Mouse (Mus musculus) liver, embryonic 14.5 days (tissue): ENCODE results near the gene Crim1. TPM values are rescaled to one million over a fixed set of nuclear protein-coding genes. Genes with fewer than 3 reads are reported as not detected.

Experiments
- ATAC-seq: fragments of 200-750 bp; cut with Nextera tagmentation; 2 replicates; pipeline ENCODE4 v1.8.0; 2017; ENCODE audit warnings: moderate number of reproducible peaks, mild to moderate bottlenecking, moderate library complexity; ENCODE audit not compliant: insufficient read depth
- DNase-seq, 3 experiments: peaks; one replicate each; pipeline ENCODE4 v3.0.0-alpha.2; 2012 to 2013; ENCODE audit warnings: low read depth in 3 of 3, low spot score in 3 of 3
- H3K27ac ChIP-seq: fragments of 300-500 bp; sonication (generic); 2 replicates; pipeline ENCODE4 v1.5.1; 2014; ENCODE audit warnings: moderate library complexity, mild to moderate bottlenecking, control low read depth, inconsistent platforms
- H3K27me3 ChIP-seq: fragments of 300-500 bp; sonication (generic); 2 replicates; pipeline ENCODE4 v1.6.1; 2014; ENCODE audit warnings: mild to moderate bottlenecking, low read length, moderate library complexity; ENCODE audit not compliant: control insufficient read depth, insufficient read depth
- H3K36me3 ChIP-seq: fragments of 300-500 bp; sonication (generic); replicated peaks from 2 replicates; pipeline ENCODE4 v1.6.1; 2014; ENCODE audit warnings: low read depth; ENCODE audit not compliant: control insufficient read depth, insufficient read depth
- H3K4me1 ChIP-seq, 2 experiments: fragments of 200-500 bp in 1 of 2; fragments of 300-500 bp in 1 of 2; sonication (generic) in 1 of 2; replicated peaks; 2 replicates each; pipeline ENCODE4 v1.6.1; 2012 to 2014; ENCODE audit warnings: antibody characterized with exemption in 1 of 2, inconsistent platforms in 1 of 2, low read length in 1 of 2; ENCODE audit not compliant: control insufficient read depth in 2 of 2, insufficient read depth in 2 of 2
- H3K4me2 ChIP-seq: fragments of 300-500 bp; sonication (generic); 2 replicates; pipeline ENCODE4 v1.6.1; 2014; ENCODE audit warnings: low read depth, mild to moderate bottlenecking, control low read depth, moderate library complexity
- H3K4me3 ChIP-seq, 2 experiments: fragments of 200-500 bp in 1 of 2; fragments of 300-500 bp in 1 of 2; sonication (generic) in 1 of 2; 2 replicates each; pipeline ENCODE4 v1.5.1; 2012 to 2014; ENCODE audit warnings: low read depth in 2 of 2, low read length in 2 of 2, mild to moderate bottlenecking in 2 of 2, control low read depth in 1 of 2, inconsistent platforms in 1 of 2, moderate library complexity in 1 of 2; ENCODE audit not compliant: insufficient read depth in 1 of 2
- H3K9ac ChIP-seq: fragments of 300-500 bp; sonication (generic); replicated peaks from 2 replicates; pipeline ENCODE4 v1.6.1; 2014; ENCODE audit warnings: mild to moderate bottlenecking, control low read depth, moderate library complexity
- H3K9me3 ChIP-seq: fragments of 300-500 bp; sonication (generic); 2 replicates; pipeline ENCODE4 v1.6.1; 2016; ENCODE audit warnings: low read length, mixed read lengths; ENCODE audit not compliant: control insufficient read depth
- CTCF ChIP-seq: IDR thresholded peaks from 2 replicates; pipeline ENCODE4 v1.5.1; 2016; ENCODE audit warnings: antibody characterized with exemption, low read depth, control low read depth
- EP300 ChIP-seq: IDR thresholded peaks from 2 replicates; pipeline ENCODE4 v1.6.1; 2016; ENCODE audit warnings: antibody characterized with exemption, low read depth
- WGBS: fragments of 180-500 bp; shearing (Covaris S2); extraction: QIAGEN DNeasy Blood & Tissue Kit; methylation state at CpG from one replicate; pipeline ENCODE4 v1.1.7; 2014; ENCODE audit not compliant: insufficient replicate concordance; 5-methylcytosine and 5-hydroxymethylcytosine counted together
- polyA plus RNA-seq, 2 experiments: library from polyadenylated mRNA; depleted of rRNA in 1 of 2; stranded (reverse) in 1 of 2; unstranded in 1 of 2; fragments of >200 nt; fragmentation: Nextera tagmentation in 1 of 2; extraction: Ambion mirVana in 1 of 2; gene quantifications; 2 replicates each; pipeline versions ENCODE4 v1.2.1 to v1.2.3; 2012 to 2014

The Crim1 gene
- polyA plus RNA-seq, 2 experiments, result 0.74 to 0.95 TPM

- DNase-seq, result peak; percentile 54 to 68 (median 57)
- Histone ChIP-seq H3K4me2 (peak overlapping the region; percentile 34), H3K36me3 (no peaks in the 10 kb centered on the region), H3K4me3 (no peak overlapping the region), H3K4me1 (peaks cover 19 to 26% of the 10 kb centered on the region in 2 experiments), H3K9ac (peak overlapping the region; percentile 27; the same call in 1 of the 2 replicates), H3K27me3 (no peaks in the 10 kb centered on the region), H3K9me3 (no peaks in the 10 kb centered on the region), H3K27ac (peak overlapping the region; percentile 46)
- TF ChIP-seq CTCF (no peak), EP300 (peak; percentile 78)
- WGBS, result 17% methylated on average over 2 of the region's 2 CpGs
- peak; percentile 91 for ATAC-seq
Measured at GRCm38 (mm10) chr17:78303053-78303452, 103.0 kb downstream of the Crim1 start.

GRCm38 (mm10) chr17:78304059-78304458, 104.0 kb downstream of the Crim1 start:
- Histone ChIP-seq H3K27me3 (no peaks in the 10 kb centered on the region), H3K9ac (no peak overlapping the region), H3K4me3 (no peak overlapping the region), H3K4me2 (no peak overlapping the region), H3K4me1 (peaks cover 16 to 19% of the 10 kb centered on the region in 2 experiments), H3K36me3 (no peaks in the 10 kb centered on the region), H3K27ac (no peak overlapping the region), H3K9me3 (no peaks in the 10 kb centered on the region)
- WGBS, result 85% methylated on average over 13 of the region's 13 CpGs
- DNase-seq (no peak), ATAC-seq (no peak)
- TF ChIP-seq CTCF, result no peak
- TF ChIP-seq EP300, result no peak

- DNase-seq, result no peak
- Histone ChIP-seq H3K9me3 (no peaks in the 10 kb centered on the region), H3K4me2 (no peak overlapping the region), H3K9ac (no peak overlapping the region), H3K27ac (no peak overlapping the region), H3K36me3 (no peaks in the 10 kb centered on the region), H3K4me3 (no peak overlapping the region), H3K27me3 (no peaks in the 10 kb centered on the region), H3K4me1 (peaks cover 14 to 15% of the 10 kb centered on the region in 2 experiments)
- ATAC-seq, result no peak
- TF ChIP-seq EP300 (no peak), CTCF (no peak)
- 73% methylated on average over 9 of the region's 9 CpGs for WGBS
Measured at GRCm38 (mm10) chr17:78306434-78306833, 106.4 kb downstream of the Crim1 start.

- Histone ChIP-seq H3K27me3 (no peaks in the 10 kb centered on the region), H3K36me3 (no peaks in the 10 kb centered on the region), H3K4me1 (peaks cover 4 to 5% of the 10 kb centered on the region in 2 experiments), H3K4me3 (no peak overlapping the region), H3K27ac (no peak overlapping the region), H3K4me2 (no peak overlapping the region), H3K9me3 (no peaks in the 10 kb centered on the region), H3K9ac (no peak overlapping the region)
- WGBS, result 74% methylated on average over 9 of the region's 9 CpGs
- TF ChIP-seq EP300 (no peak), CTCF (no peak)
- ATAC-seq, result no peak
- DNase-seq, result no peak
Measured at GRCm38 (mm10) chr17:78308221-78308620, 108.2 kb downstream of the Crim1 start.

GRCm38 (mm10) chr17:78313006-78313405, 113.0 kb downstream of the Crim1 start:
- Histone ChIP-seq H3K9ac (no peak overlapping the region), H3K4me1 (no peaks in the 10 kb centered on the region), H3K27ac (no peak overlapping the region), H3K27me3 (no peaks in the 10 kb centered on the region), H3K4me3 (no peak overlapping the region), H3K9me3 (no peaks in the 10 kb centered on the region), H3K36me3 (no peaks in the 10 kb centered on the region), H3K4me2 (no peak overlapping the region)
- no peak for ATAC-seq
- no peak for DNase-seq
- TF ChIP-seq EP300, result no peak
- 87% methylated on average over 12 of the region's 12 CpGs for WGBS
